ENCODE assay signal across 38 mouse cellular contexts in genomic region chr7:113349089-113349488, GRCm38 (mm10). TPM values are rescaled to one million over a fixed set of nuclear protein-coding genes. Genes with fewer than 3 reads are reported as not detected.
DNase-seq lines count a peak whose midpoint lies in the region; ATAC-seq and TF ChIP-seq lines count a peak whose summit lies in the region.
"Had no signal": no experiment of that assay in that cellular context is flagged by ENCODE, and none has a peak within 500 bp of the region (broad histone marks: within the 10 kb centered on the region; RNA-seq: fewer than 3 reads in every experiment).

No protein-coding gene starts in this region.

- TF ChIP-seq CTCF in MEL (IDR thresholded peaks at IDR 0.05 in 2 of 3, conservative IDR thresholded peaks at IDR 0.05 in 1 of 3; ENCODE audit: control insufficient read depth in 1 of 3, insufficient read depth in 1 of 3, low read depth in 2 of 3, low read length in 3 of 3, poor library complexity in 1 of 3, severe bottlenecking in 1 of 3) = no peak
- no peak for TF ChIP-seq CTCF in liver, embryonic 14.5 days (IDR thresholded peaks at IDR 0.05; ENCODE audit: low read depth)
- no peak for TF ChIP-seq CTCF in forebrain, postnatal 0 days (IDR thresholded peaks at IDR 0.05; ENCODE audit: low read depth)

- peak; percentile 87 to 89 for TF ChIP-seq EP300 in MEL (IDR thresholded peaks at IDR 0.05; ENCODE audit: low read depth in 1 of 2, low read length in 2 of 2)
- peak; percentile 61 for TF ChIP-seq EP300 in liver, embryonic 14.5 days (IDR thresholded peaks at IDR 0.05; ENCODE audit: low read depth)

- H3K4me3 ChIP-seq in MEL (ENCODE audit: control insufficient read depth in 1 of 2, insufficient read depth in 1 of 2, low read depth in 2 of 2, low read length in 2 of 2) = no peak overlapping the region
- H3K4me3 ChIP-seq in liver, embryonic 14.5 days (ENCODE audit: insufficient read depth in 1 of 2, low read depth in 2 of 2, low read length in 2 of 2) = no peak overlapping the region
- no peak overlapping the region for H3K4me3 ChIP-seq in forebrain, postnatal 0 days (ENCODE audit: low read depth, low read length)
- H3K4me3 ChIP-seq in hindbrain, embryonic 12.5 days = no peak overlapping the region
- H3K4me3 ChIP-seq: embryonic facial prominence, embryonic 10.5 days; embryonic facial prominence, embryonic 15.5 days; forebrain, embryonic 12.5 days; heart, embryonic 15.5 days; layer of hippocampus, adult 2 months; left cerebral cortex, adult 2 months; limb, embryonic 12.5 days had no signal

- no peaks in the 10 kb centered on the region for H3K27me3 ChIP-seq in MEL (ENCODE audit: control insufficient read depth in 1 of 2, insufficient read depth in 2 of 2, low read length in 2 of 2)
- no peaks in the 10 kb centered on the region for H3K27me3 ChIP-seq in liver, embryonic 14.5 days (ENCODE audit: control insufficient read depth, insufficient read depth, low read length)
- no peaks in the 10 kb centered on the region for H3K27me3 ChIP-seq in forebrain, postnatal 0 days (ENCODE audit: insufficient read depth, low read length)
- H3K27me3 ChIP-seq in hindbrain, embryonic 12.5 days = no peaks in the 10 kb centered on the region
- H3K27me3 ChIP-seq: CH12.LX; embryonic facial prominence, embryonic 15.5 days; forebrain, embryonic 12.5 days; heart, embryonic 15.5 days; limb, embryonic 12.5 days had no signal

- H3K36me3 ChIP-seq in MEL (ENCODE audit: control insufficient read depth in 1 of 2, insufficient read depth in 2 of 2, low read length in 2 of 2) = peaks cover 0 to 15% of the 10 kb centered on the region in 2 experiments; a peak in 3 of 4 replicates
- H3K36me3 ChIP-seq in liver, embryonic 14.5 days (replicated peaks; ENCODE audit: control insufficient read depth, insufficient read depth, low read depth) = no peaks in the 10 kb centered on the region
- H3K36me3 ChIP-seq in forebrain, postnatal 0 days (ENCODE audit: insufficient read depth) = no peaks in the 10 kb centered on the region
- H3K36me3 ChIP-seq in hindbrain, embryonic 12.5 days = no peaks in the 10 kb centered on the region
- H3K36me3 ChIP-seq: embryonic facial prominence, embryonic 10.5 days; embryonic facial prominence, embryonic 15.5 days; forebrain, embryonic 12.5 days; heart, embryonic 15.5 days; limb, embryonic 12.5 days had no signal

- H3K79me2 ChIP-seq in MEL (ENCODE audit: control insufficient read depth, insufficient read depth, low read length, poor library complexity) = no peaks in the 10 kb centered on the region; the same call in 1 of the 2 replicates

- DNase-seq in MEL (ENCODE audit: low read depth, low spot score) = peak; percentile 69
- DNase-seq in c-Kit-positive CD71-positive TER-119-positive erythroid progenitor cells, embryonic 14.5 days (ENCODE audit: low spot score) = peak; percentile 47
- peak; percentile 24 to 44 (median 40) for DNase-seq in liver, embryonic 14.5 days (ENCODE audit: low read depth in 3 of 3, low spot score in 3 of 3)
- no peak for DNase-seq in kidney, adult 11 months
- no peak for DNase-seq in forebrain, postnatal 0 days
- DNase-seq: adrenal gland, postnatal 14 days; cerebellum, adult 2 months; cerebellum, postnatal 14 days; gastrocnemius, postnatal 10 days; kidney, adult 9 months; kidney, postnatal 14 days; lung, adult 18-20 months; right cerebral cortex, adult 18-20 months; spleen, adult 18-20 months; thymus, postnatal 25 days had no signal

- H3K4me2 ChIP-seq in liver, embryonic 14.5 days (ENCODE audit: low read depth) = no peak overlapping the region
- H3K4me2 ChIP-seq in forebrain, postnatal 0 days (ENCODE audit: low read depth) = no peak overlapping the region
- no peak overlapping the region for H3K4me2 ChIP-seq in hindbrain, embryonic 12.5 days (replicated peaks)
- H3K4me2 ChIP-seq: embryonic facial prominence, embryonic 15.5 days; forebrain, embryonic 12.5 days; heart, embryonic 15.5 days; limb, embryonic 12.5 days; midbrain, embryonic 11.5 days had no signal

- no peak overlapping the region for H3K9ac ChIP-seq in MEL (ENCODE audit: control insufficient read depth, low read depth, low read length, poor library complexity, severe bottlenecking)
- no peak overlapping the region for H3K9ac ChIP-seq in liver, embryonic 14.5 days (replicated peaks)
- H3K9ac ChIP-seq in forebrain, postnatal 0 days = no peak overlapping the region
- no peak overlapping the region for H3K9ac ChIP-seq in hindbrain, embryonic 12.5 days
- H3K9ac ChIP-seq: embryonic facial prominence, embryonic 15.5 days; forebrain, embryonic 12.5 days; heart, embryonic 15.5 days; limb, embryonic 12.5 days had no signal

- no peak for TF ChIP-seq POLR2A in MEL (IDR thresholded peaks at IDR 0.05; ENCODE audit: control insufficient read depth in 1 of 2, insufficient read depth in 1 of 2, low read depth in 1 of 2, low read length in 2 of 2, poor library complexity in 1 of 2)

- ATAC-seq in liver, embryonic 14.5 days (ENCODE audit: insufficient read depth) = peak; percentile 84
- ATAC-seq in megakaryocyte-erythroid progenitor cell, adult 5-6 weeks (replicated peaks; ENCODE audit: low FRiP score, low TSS enrichment, poor library complexity, severe bottlenecking) = peak; percentile 96
- ATAC-seq in forebrain, postnatal 0 days = no peak
- ATAC-seq in hindbrain, embryonic 12.5 days (ENCODE audit: low FRiP score) = no peak
- ATAC-seq: lung, postnatal 0 days; midbrain, embryonic 16.5 days had no signal

- no peak overlapping the region for H3K27ac ChIP-seq in MEL (ENCODE audit: control insufficient read depth, low read depth, low read length)
- H3K27ac ChIP-seq in liver, embryonic 14.5 days = no peak overlapping the region
- H3K27ac ChIP-seq in forebrain, postnatal 0 days (ENCODE audit: low read depth, low read length) = no peak overlapping the region
- no peak overlapping the region for H3K27ac ChIP-seq in hindbrain, embryonic 12.5 days
- H3K27ac ChIP-seq: embryonic facial prominence, embryonic 10.5 days; embryonic facial prominence, embryonic 15.5 days; forebrain, embryonic 12.5 days; heart, embryonic 15.5 days; limb, embryonic 12.5 days; macrophage had no signal

- 12% methylated on average over 1 of the region's 1 CpGs for WGBS in liver, embryonic 14.5 days (ENCODE audit: insufficient replicate concordance)
- 84% methylated on average over 1 of the region's 1 CpGs for WGBS in forebrain, postnatal 0 days
- WGBS in hindbrain, embryonic 12.5 days = 93% methylated on average over 1 of the region's 1 CpGs

- H3K4me1 ChIP-seq in MEL (ENCODE audit: control insufficient read depth in 1 of 2, insufficient read depth in 2 of 2, low read length in 2 of 2) = peaks cover 2 to 8% of the 10 kb centered on the region in 2 experiments
- peaks cover 0 to 2% of the 10 kb centered on the region in 2 experiments; a peak in 3 of 4 replicates for H3K4me1 ChIP-seq in liver, embryonic 14.5 days (replicated peaks; ENCODE audit: control insufficient read depth in 2 of 2, insufficient read depth in 2 of 2, low read length in 1 of 2)
- no peaks in the 10 kb centered on the region for H3K4me1 ChIP-seq in forebrain, postnatal 0 days (ENCODE audit: insufficient read depth)
- H3K4me1 ChIP-seq in hindbrain, embryonic 12.5 days = no peaks in the 10 kb centered on the region
- H3K4me1 ChIP-seq: embryonic facial prominence, embryonic 10.5 days; embryonic facial prominence, embryonic 15.5 days; forebrain, embryonic 12.5 days; limb, embryonic 12.5 days had no signal

- no peaks in the 10 kb centered on the region for H3K9me3 ChIP-seq in MEL (replicated peaks; ENCODE audit: insufficient read depth, low read length)
- no peaks in the 10 kb centered on the region for H3K9me3 ChIP-seq in liver, embryonic 14.5 days (ENCODE audit: control insufficient read depth, low read length)
- no peaks in the 10 kb centered on the region for H3K9me3 ChIP-seq in forebrain, postnatal 0 days (ENCODE audit: low read length)
- H3K9me3 ChIP-seq in hindbrain, embryonic 12.5 days (replicated peaks) = no peaks in the 10 kb centered on the region
- H3K9me3 ChIP-seq: embryonic facial prominence, embryonic 10.5 days; embryonic facial prominence, embryonic 15.5 days; forebrain, embryonic 12.5 days; heart, embryonic 15.5 days; limb, embryonic 12.5 days had no signal

- no peak for TF ChIP-seq RAD21 in MEL (IDR thresholded peaks at IDR 0.05; ENCODE audit: low read depth, low read length)

TF ChIP-seq in MEL, 35 proteins besides CTCF, POLR2A, EP300 and RAD21 (continues in another document):
- peak; percentile 91 for TF ChIP-seq GATA1 (IDR thresholded peaks at IDR 0.05; ENCODE audit: low read depth, low read length)
- no peak for TF ChIP-seq BHLHE40 (IDR thresholded peaks at IDR 0.05; ENCODE audit: borderline replicate concordance, low read depth, low read length)
- peak; percentile 64 for TF ChIP-seq ETS1 (IDR thresholded peaks at IDR 0.05; ENCODE audit: low read depth, low read length)
- TF ChIP-seq MYC (IDR thresholded peaks at IDR 0.05; ENCODE audit: low read depth, low read length) = 0 out of 2 replicates have a peak, but pooled peaks have one; percentile 24
- peak; percentile 98 for TF ChIP-seq ZNF384 (IDR thresholded peaks at IDR 0.05; ENCODE audit: low read depth, low read length)

RNA-seq across cellular contexts. Expression of gene Btbd10, which starts 20.1 kb away (rescaled TPM):
- total RNA-seq in MEL (2012; rRNA removed) = 15.6 and 15.7 TPM in 2 replicates
- 1 to 10 TPM in 1 of 2 experiments, not detected in 1; 9.8 TPM for polyA plus RNA-seq in MEL (2012; ENCODE audit: insufficient read depth in 1 of 2, insufficient read length in 2 of 2, low read depth in 1 of 2, low replicate concordance in 2 of 2, missing spikeins in 1 of 2)
- polyA plus RNA-seq in liver, embryonic 14.5 days (2012; rRNA removed) = 3.1 and 5.1 TPM in 2 replicates
- 8.1 and 8.4 TPM in 2 replicates for polyA plus RNA-seq in liver, embryonic 14.5 days (2014; fragmentation: Nextera tagmentation; extraction: Ambion mirVana)
- 14.8 and 15.4 TPM in 2 replicates for total RNA-seq in megakaryocyte-erythroid progenitor cell, adult 5-6 weeks (2014; fragmentation: Nextera tagmentation)
- 15.8 and 23.2 TPM in 2 replicates for total RNA-seq in megakaryocyte-erythroid progenitor cell, adult 5-6 weeks (2017)
- 78.9 and 85.2 TPM in 2 replicates for total RNA-seq in forebrain, postnatal 0 days (2014; rRNA removed)
- 76.9 and 83.2 TPM in 2 replicates for polyA plus RNA-seq in forebrain, postnatal 0 days (2015; fragmentation: Nextera tagmentation; extraction: Ambion mirVana)
- polyA plus RNA-seq in hindbrain, embryonic 12.5 days (2016; fragmentation: Nextera tagmentation; extraction: Ambion mirVana) = 42.8 and 45.4 TPM in 2 replicates

RNA-seq across cellular contexts. Expression of gene Pth, which starts 39.3 kb away (rescaled TPM):
- not detected in 2 replicates for total RNA-seq in MEL (2012; rRNA removed)
- polyA plus RNA-seq in MEL (2012; ENCODE audit: insufficient read depth in 1 of 2, insufficient read length in 2 of 2, low read depth in 1 of 2, low replicate concordance in 2 of 2, missing spikeins in 1 of 2) = not detected
- polyA plus RNA-seq in liver, embryonic 14.5 days (2012; rRNA removed) = not detected in 2 replicates
- not detected in 2 replicates for polyA plus RNA-seq in liver, embryonic 14.5 days (2014; fragmentation: Nextera tagmentation; extraction: Ambion mirVana)
- not detected in 2 replicates for total RNA-seq in megakaryocyte-erythroid progenitor cell, adult 5-6 weeks (2014; fragmentation: Nextera tagmentation)
- not detected in 2 replicates for total RNA-seq in megakaryocyte-erythroid progenitor cell, adult 5-6 weeks (2017)
- total RNA-seq in forebrain, postnatal 0 days (2014; rRNA removed) = not detected in 2 replicates
- not detected in 2 replicates for polyA plus RNA-seq in forebrain, postnatal 0 days (2015; fragmentation: Nextera tagmentation; extraction: Ambion mirVana)
- polyA plus RNA-seq in hindbrain, embryonic 12.5 days (2016; fragmentation: Nextera tagmentation; extraction: Ambion mirVana) = not detected in 2 replicates
- total RNA-seq: adrenal gland, postnatal 14 days; CH12.LX; ES-E14; gastrocnemius, postnatal 10 days; granulocyte monocyte progenitor cell, adult 5-6 weeks; heart, postnatal 25 days; layer of hippocampus, adult 2 months; layer of hippocampus, postnatal 14 days; left cerebral cortex, adult 2 months; left cerebral cortex, postnatal 25 days; neutrophil, adult 5-6 weeks had no signal
- polyA plus RNA-seq: C2C12; cerebellum, adult 2 months; embryonic facial prominence, embryonic 10.5 days; forebrain, embryonic 12.5 days; limb, embryonic 12.5 days; lung, postnatal 0 days; macrophage; midbrain, embryonic 11.5 days; midbrain, embryonic 16.5 days; neural tube, embryonic 11.5 days; stomach, embryonic 16.5 days had no signal

Comparison
In these comparisons a context has a peak if more than half of its experiments do, and no peak if none do; other contexts are left out.
1. DNase-seq: peak in MEL (single experiment), c-Kit-positive CD71-positive TER-119-positive erythroid progenitor cells, embryonic 14.5 days (single experiment) and liver, embryonic 14.5 days (3 of 3); none in kidney, adult 11 months (single experiment) and forebrain, postnatal 0 days (single experiment).
2. ATAC-seq: peak in liver, embryonic 14.5 days (single experiment) and megakaryocyte-erythroid progenitor cell, adult 5-6 weeks (single experiment); none in forebrain, postnatal 0 days (single experiment) and hindbrain, embryonic 12.5 days (single experiment).